Mouse (Mus musculus): ENCODE results near the gene Ncor2.

Ncor2 gene

DNA sequence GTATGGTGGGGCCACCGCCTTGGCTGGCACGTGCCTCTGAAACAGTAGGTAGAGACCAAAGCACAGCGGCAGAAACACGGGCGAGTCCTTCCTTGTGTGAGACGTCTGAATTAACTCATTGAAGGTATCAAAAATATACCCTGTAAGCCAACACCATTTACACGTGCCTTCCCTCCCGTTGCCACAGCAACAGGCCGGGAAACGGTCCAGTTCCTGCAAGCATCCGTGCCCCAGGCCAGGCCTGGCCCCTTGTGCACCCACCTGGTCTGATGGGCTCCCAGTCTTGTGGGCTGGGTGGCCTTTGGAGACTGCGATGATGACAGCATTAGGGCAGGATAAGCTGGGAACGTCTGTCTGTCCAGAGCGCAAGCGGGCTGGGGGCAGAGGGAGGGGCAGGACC lies 161.7 kb downstream of the Ncor2 start:
- DNase-seq (ENCODE audit: low read depth): no peak

- no peak for DNase-seq (ENCODE audit: low read depth)
Observed at GRCm38 (mm10) chr5:125016421-125017242, 162.4 kb downstream of the Ncor2 start.

- no peak for DNase-seq (ENCODE audit: low read depth)
Observed at GRCm38 (mm10) chr5:125015576-125015975, 163.4 kb downstream of the Ncor2 start.

DNA sequence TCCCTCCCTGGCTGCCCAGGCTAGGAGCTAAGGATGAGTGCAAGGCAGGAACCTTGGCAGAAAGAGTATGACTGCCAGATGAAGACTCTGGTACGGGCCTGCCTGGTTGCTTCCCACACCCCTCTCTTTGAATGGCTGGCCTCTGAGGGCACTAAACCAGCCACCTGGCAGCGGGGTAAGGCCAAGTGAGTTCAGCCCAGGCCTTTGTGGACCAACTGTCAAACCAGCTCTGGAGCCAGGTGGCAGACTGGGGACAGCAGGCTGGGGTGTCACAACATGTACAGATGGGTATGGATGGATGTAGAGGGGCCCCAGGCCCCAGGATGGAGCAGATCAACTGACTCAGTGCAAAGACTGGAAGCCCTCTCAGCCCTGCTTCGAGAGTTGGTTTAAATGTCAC lies 164.0 kb downstream of the Ncor2 start:
- DNase-seq (ENCODE audit: low read depth): no peak

DNA sequence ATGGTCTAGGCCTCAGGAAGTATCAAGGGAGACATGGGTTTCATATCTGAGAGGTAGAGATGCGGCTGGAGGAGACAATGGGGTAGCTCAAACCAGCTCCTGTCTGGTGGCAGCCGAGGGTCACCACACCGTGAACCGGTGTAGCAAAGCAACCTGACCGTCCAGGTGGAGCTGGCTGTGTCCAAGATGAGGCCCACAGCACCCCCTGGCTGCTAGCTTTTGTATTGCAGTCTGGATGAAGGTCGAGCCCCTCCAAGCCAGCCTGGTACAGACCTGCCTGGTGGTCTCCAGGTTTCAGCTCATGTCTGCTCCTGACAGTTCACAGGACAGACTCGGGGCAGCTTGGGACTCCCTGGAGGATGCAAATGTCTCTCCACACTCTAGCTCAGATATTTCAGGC lies 164.5 kb downstream of the Ncor2 start:
- DNase-seq (ENCODE audit: low read depth): peak; percentile 28

DNA sequence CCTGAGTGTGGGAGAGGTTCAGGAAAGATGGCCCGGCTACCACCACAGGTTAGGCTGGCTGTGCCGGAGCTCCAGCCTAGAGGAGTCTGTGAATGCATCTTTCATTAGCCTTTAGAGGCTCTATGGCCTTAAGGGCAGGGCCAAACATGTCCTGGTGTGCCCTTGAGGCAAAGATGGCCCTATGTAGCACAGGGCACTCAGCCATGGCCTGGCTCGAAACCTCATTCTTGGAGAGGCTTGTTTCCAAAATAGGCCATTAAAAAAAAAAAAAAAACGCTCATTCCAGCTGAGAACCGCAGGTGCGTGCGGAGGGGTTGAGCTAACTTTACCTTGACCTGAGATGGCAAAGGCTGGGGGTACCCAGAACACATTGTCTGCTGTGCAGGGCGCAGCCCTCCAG lies 167.4 kb downstream of the Ncor2 start:
- no peak for DNase-seq (ENCODE audit: low read depth)

DNA sequence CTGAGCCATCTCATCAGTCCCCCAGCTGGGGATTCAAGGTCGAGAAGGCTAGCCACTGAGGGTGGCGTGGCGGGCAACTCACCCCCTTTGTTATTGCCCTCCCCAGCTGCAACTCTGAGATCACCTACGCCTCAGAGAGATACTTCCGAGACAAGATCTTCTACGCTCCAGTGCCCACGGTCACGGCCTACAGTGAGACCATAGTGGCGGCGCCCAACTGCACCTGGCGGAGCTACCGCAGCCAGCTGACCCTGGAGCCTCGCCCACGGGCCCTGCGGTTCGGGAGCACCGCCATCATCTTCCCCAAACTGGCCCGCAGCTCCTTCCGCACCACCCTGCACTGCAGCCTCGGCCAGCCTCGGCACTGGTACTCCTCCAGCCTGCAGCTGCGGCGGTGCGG lies 167.9 kb downstream of the Ncor2 start:
- no peak for DNase-seq (ENCODE audit: low read depth)

GRCm38 (mm10) chr5:125006896-125007295 lies 172.1 kb downstream of the Ncor2 start:
- DNase-seq (ENCODE audit: low read depth): no peak

- DNase-seq (ENCODE audit: low read depth): no peak
Observed at GRCm38 (mm10) chr5:125005871-125006652, 173.0 kb downstream of the Ncor2 start.

- DNase-seq (ENCODE audit: low read depth): no peak
Observed at GRCm38 (mm10) chr5:125003873-125004255, 175.2 kb downstream of the Ncor2 start.

DNA sequence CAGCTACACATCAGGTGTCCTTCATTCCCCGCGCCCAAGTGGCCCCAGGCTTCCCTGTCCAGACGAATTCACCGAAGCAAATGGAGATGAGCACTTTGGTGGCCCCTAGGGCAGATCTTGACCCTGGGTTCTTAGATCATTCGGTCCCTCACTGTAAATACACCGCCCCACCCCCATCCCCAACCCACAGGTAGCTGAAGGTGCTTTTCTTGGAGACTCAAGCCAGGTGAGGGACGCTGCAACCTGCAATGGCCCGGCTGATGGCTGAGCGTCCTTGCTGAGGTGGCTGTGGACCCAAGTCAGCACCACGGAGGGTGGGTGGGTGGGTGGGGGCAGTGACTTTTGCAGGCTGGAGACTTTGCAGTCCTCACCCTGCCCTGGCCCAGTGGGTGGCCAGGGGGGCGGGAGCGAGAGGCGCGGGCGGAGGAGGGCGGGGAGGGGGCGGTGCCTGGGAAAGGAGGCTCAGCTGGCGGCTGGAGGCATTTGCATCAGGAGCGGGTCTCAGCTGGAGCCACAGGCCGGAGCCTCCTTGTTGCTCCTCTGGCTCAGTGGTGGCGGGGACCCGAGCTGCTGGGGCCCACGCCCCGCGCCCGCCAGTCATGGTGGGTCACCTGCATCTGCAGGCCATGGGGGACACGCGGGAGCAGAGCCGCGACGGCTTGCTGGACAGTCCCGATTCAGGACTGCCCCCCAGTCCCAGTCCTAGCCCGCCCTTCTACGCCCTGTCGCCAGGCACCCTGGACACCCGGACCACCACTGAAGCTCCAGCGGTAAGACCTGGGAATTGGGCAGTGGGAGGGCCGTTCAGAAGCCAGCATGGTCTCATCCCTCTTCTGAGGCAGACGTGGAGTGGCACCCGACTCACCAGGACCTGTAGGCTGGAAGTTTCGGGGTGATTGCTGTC lies 175.8 kb downstream of the Ncor2 start, which contains the start of gene Rflna:
Gene Rflna (plus strand): TSS at position 253 of the 904 bp plus-strand sequence.
- DNase-seq (ENCODE audit: low read depth): no peak

- DNase-seq (ENCODE audit: low read depth): no peak
Observed at GRCm38 (mm10) chr5:125000756-125001250, 178.2 kb downstream of the Ncor2 start.

GRCm38 (mm10) chr5:124997913-124998312 lies 181.1 kb downstream of the Ncor2 start:
- DNase-seq (ENCODE audit: low read depth): no peak

- DNase-seq (ENCODE audit: low read depth): no peak
Observed at GRCm38 (mm10) chr5:124996816-124997215, 182.2 kb downstream of the Ncor2 start.

DNA sequence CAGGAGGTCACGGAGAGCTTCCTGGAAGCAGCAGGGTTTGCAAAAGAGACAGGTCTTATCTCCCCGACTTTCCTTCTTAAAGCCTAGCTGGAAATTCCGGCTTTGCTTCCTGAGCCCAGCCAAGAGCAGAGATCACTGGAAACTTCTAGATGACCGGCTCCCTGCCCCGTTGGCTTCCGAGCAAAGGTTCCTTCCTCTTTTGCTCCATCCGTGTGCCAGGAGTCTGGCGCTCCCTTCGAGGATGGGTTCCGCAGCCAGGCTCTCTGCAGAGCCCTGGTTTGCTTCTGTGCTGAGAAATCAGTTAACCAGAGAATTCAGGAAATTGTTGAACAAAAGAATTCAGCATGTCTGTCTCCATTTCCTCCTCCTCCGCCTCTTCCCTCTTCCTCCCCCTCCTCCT lies 186.1 kb downstream of the Ncor2 start:
- no peak for DNase-seq (ENCODE audit: low read depth)

- no peak for DNase-seq (ENCODE audit: low read depth)
Observed at GRCm38 (mm10) chr5:124992323-124992722, 186.7 kb downstream of the Ncor2 start.

DNA sequence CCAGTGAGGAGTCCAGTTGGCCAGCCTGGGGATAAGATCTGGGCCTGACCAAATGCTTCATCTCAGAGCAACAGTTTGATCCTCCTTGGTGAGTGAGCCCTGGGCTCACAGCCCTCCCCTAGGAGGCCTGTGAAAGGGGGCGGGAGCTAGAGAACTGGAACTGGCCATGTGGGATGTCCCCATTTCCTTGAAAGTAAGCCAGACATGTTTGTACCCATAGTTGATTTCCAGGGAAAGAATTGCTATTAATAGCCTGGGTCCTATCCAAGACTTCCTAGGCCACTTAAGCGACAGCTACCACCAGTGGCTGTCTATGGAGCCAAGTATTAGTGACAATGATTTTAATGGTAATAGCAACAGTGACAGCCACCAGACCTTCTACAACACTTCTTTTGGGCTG lies 189.3 kb downstream of the Ncor2 start:
- no peak for DNase-seq (ENCODE audit: low read depth)

GRCm38 (mm10) chr5:124986656-124987055 lies 192.4 kb downstream of the Ncor2 start:
- DNase-seq (ENCODE audit: low read depth): no peak

DNA sequence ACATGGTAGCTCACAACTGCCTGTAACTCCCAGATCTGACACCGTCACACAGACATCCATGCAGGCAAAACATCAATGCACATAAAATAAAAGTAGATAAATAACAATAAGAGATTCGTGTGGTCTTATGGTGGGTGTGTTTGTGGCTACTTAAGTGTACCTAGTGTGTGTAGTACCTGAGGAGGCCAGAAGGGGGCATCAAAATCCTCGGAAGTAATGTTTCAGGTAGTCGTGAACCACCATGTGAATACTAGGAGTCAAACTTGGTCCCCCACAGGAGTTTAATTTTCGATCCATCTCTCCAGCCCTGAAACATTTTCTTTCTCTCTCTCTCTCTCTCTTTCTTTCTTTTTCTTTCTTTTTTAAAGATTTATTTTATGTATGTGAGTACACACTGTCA lies 192.8 kb downstream of the Ncor2 start:
- no peak for DNase-seq (ENCODE audit: low read depth)

- no peak for DNase-seq (ENCODE audit: low read depth)
Observed at GRCm38 (mm10) chr5:124969790-124970189, 209.2 kb downstream of the Ncor2 start.

Measured in c-Kit-positive CD71-negative TER-119-negative erythroid progenitor cells, embryonic 14.5 days (primary cell).